Mouse (Mus musculus) T-helper 2 cell (primary cell): ENCODE data around the gene Mical2.

Source experiments
- in situ Hi-C: fragments of 300-600 bp; cut with MboI, MseI; formaldehyde crosslinking; loops from one replicate; pipeline ENCODE4 v1.15.1; 2025; ENCODE audit warnings: high pct_unique_total_duplicates

Gene Mical2

DNA sequence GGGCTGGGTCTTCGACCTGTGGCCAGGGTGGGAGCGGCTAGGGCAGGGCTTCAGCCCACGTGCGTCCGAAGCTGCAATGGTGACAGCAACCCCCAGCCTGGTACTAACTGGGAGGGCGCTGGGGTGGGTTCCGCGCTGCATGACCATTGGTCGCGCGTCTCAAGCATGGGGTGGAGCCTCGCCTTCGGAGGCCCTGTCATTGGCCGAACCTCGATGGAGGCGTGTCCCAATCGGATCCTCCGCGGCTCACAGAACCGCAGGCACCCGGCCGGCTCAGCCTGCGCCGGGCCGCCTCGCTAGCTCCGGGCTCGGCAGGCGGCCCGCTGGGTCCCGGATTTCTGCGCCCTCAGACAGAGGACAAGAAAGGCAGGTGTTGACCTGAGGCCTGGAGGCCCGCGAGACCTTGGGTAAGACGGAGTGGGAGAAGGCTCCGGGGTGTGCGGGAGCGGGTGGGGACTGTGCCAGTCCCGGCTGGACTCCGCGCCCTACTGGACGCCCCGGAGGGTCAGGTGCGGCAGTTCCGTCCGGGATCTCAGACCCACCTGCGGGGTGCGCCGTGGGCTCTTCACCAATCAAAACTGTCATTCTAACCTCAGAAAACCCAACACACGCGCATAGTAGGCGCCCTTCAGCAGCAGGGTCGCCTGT is at the start of gene Mical2:
Gene Mical2 (plus strand): TSS at position 242 of the 648 bp plus-strand sequence.
- in situ Hi-C loops, result no loop called here

DNA sequence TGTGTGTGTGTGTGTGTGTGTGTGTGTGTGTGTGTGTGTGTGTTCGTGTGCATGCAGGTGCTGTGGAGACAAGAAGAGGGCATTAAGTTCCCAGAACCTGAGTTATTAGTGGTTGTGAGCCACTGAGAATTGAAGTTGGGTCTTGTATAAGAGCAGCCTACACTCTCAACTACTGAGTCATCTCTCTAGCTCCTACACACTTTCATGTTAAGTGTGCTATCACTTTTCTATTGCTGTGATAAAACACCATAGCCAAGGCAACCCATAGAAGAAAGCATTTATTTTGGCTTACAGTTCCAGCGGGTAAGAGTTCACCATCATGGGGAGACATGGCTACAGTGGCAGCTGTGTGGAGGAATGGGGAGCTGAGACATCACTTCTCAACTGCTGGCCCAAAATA is 49.0 kb upstream of the Mical2 start:
- in situ Hi-C loops, result no loop called here

DNA sequence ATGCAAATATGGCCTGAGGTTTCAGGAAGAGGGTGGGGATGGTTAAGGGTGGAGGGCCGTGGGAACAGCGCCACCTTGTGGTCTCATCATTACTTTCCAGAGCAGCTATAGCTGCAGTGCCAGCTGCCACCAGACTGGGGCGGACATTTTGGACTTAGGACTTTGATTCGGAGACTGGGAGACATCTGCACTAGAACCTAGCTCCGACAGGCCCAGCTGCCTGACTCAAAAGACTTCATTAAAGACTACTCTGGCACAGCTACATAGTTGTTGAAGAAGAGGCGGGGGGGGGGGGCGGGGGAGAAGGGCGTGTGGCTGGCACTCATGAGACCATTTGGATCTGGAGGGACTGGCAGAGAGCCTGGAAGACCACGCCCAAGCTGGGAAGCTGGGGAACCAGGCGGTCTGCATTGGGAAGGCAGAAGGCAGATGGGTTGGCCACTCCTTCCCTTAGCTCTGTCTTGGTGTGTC is 45.4 kb upstream of the Mical2 start:
- in situ Hi-C loops, result loop anchor here (5.0 kb wide), 1 partner anchor 187 kb away; no protein-coding TSS in a partner anchor

- in situ Hi-C loops, result loop anchor here (5.0 kb wide), 1 partner anchor 184 kb away; no protein-coding TSS in a partner anchor
Measured at GRCm38 (mm10) chr7:112183258-112183841, 42.3 kb upstream of the Mical2 start.

DNA sequence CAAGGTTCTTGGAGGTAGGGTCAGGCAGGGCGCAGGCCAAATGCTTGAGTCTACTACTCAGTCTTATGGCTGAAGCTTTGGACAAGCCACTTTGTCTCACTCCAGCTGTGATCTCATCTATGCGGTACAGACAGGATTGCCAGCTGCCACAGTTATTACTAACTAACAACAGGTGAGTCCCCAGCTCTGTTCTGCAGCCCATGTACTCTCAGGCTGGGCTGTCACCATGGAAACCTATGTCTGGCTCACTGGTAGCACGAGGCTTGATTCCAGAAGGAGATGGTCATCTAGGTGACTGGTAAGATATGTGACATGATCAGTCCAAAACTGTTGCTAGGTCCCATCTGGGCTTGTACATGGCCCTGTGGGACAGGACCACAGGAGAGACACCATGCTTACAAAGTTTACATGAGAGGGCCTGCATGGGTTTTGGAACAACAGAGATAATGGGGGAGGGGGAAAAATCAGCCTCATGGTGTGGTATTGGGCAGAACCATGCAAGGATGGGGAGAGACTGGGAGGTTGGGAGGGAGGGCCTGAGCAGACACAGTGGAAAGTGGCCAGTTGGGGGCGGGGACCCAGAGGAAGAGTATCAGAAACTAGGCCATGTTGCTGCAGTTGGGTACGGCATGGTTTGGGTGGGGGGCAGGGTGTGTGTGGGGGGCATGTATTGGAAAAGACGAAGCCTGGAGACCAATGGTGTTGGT is 41.0 kb upstream of the Mical2 start:
- in situ Hi-C loops, result loop anchor here (5.0 kb wide), 1 partner anchor 183 kb away; no protein-coding TSS in a partner anchor

DNA sequence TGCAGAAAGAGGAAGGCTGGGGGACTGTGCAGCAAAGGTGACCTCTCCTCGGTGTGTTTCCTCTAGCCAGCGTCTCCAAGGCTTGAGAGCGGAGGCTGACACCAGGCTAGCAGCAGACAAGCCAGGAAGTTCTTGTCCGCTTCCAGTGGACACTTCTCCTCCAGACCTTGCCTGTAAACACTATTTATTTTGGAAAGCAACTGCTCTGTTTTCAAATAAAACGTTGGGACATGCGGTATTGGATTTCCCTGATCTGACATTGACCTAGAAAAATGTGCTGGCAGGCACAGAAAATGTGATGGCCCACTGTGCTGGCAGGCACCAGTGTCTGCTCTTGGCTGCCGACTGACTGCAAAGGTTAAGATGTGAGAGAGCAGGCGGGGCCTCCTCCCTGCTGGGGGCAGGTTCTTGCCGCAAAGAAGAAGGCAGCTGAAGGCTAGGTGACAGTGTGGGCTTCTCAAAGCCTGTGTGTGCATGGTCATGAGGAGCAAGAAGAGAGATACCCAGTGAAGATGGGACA is 40.4 kb upstream of the Mical2 start:
- in situ Hi-C loops, result no loop called here

DNA sequence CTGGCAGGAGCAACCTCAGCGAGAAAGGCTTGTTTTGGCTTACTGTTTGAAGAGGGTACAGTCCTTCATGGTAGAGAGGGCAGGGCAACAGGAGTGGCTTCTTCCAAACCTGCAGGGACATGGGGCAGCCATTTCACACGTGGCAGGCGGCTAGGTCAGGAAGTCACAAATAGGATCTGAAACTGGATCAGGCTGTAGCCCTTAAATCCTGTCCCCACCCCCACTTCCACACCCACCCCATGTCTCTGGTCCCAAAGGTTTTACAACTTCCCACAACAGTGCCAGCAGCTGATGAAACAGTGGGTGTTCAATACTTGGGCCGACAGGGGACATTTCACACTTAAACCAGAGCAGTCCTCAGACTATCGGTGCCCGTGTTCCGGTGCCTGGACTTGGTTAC is 38.8 kb upstream of the Mical2 start:
- in situ Hi-C loops, result no loop called here

DNA sequence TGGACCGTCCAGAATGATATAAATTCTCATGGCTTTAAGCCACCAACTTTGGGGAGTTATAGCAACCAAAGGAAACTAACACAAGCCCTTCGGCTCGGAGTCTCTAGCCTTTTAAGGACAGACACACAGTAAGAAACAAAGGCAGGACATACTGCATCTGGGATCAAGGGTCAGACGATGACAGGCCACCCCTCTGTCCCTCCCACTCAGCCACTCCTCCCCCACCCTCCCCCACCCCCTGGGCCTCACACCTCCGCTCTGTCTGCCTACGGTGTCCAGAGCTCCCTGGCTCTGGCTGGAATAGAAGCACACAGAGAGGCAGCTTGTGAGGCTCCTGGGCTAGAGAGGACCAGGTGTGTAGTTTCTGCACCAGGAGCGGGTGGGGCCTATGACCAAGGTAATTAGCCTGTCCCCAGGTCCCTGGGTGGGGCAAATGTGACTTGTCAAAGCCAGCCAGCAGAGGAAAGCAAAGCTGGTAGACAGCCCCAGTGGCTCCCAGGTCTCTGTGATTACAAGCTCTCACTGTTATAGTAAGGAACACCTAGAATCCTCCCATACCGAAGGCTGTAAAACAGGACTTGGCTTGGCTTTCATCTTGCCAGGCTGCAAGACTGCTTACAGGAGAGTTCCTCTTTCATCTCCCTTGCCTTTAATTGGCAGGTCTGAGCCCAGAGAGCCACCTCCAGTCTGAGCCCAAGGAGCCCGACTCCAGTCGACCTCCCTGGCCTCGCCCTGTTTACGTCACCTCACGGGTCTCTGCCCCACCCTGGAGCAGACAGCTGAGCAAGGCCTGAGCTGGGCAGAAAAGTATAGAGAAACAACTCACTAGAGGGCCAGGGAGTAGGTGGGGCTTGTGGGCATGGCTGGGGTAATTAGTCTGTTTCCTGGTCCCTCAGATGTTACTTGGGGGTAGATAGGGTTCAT is 37.9 kb upstream of the Mical2 start:
- in situ Hi-C loops, result no loop called here

GRCm38 (mm10) chr7:112192237-112192636 is 33.4 kb upstream of the Mical2 start:
- in situ Hi-C loops, result no loop called here

GRCm38 (mm10) chr7:112192778-112193177 is 32.9 kb upstream of the Mical2 start:
- in situ Hi-C loops, result no loop called here

DNA sequence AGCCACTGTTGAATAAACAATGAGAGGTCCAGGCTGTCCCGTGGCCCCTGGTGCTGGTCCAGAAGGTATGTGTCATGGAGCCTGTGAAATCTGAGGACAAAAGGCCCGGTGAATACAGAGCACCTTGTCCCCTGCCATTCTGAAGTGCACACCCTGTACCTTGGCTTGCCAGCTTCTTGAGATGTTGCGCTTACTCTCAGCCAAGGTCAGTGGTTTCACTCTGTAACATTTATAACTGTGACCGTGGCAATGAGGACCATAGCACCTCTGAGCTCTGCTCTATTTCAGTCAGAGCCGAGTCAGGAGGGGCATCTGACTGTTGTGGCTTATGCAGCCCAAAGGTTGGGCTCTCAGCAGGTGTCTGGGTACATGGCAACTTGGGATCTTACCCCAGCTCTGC is 31.4 kb upstream of the Mical2 start:
- in situ Hi-C loops, result no loop called here

- in situ Hi-C loops, result no loop called here
Measured at GRCm38 (mm10) chr7:112197461-112197860, 28.2 kb upstream of the Mical2 start.

- in situ Hi-C loops, result no loop called here
Measured at GRCm38 (mm10) chr7:112199343-112199742, 26.3 kb upstream of the Mical2 start.

DNA sequence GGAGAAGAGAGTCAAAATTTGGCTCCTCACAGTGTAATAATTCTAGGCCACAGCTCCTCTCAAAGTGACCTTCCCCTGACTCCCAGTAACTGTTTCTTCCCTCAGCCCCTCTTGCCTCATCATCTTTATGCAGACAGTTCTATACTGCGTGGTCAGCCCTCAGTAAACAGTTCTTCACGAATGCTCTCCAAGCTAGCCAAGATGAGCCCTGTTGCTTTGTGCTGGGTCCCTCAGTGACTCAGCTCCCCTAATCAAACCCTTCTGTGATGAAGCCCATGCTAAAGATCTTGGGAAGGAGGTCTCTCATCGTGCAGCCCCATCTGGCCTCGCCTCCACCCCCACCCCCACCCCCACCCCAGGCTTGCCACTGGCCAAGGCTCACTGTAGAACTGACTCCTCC is 24.9 kb upstream of the Mical2 start:
- in situ Hi-C loops, result no loop called here

GRCm38 (mm10) chr7:112202194-112202593 is 23.5 kb upstream of the Mical2 start:
- in situ Hi-C loops, result no loop called here

DNA sequence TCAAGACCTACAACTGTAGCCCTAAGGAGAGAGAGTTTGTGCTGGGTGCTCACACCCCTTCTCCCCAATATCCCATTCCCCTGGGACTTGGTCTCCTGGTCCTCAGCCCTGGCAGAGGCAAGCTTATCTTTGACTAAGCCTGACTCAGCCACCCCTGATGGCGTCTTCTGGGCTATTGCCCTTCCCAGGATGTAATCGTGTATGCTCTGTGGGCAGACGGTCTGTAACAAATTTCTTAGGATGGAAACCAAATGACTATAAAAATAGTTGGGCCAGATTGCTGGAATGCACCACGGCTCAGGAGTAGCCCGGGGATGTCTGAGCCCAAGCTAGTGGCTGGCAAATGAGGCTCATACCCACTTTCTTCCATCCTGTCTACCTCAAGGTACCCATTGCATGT is 22.8 kb upstream of the Mical2 start:
- in situ Hi-C loops, result no loop called here

DNA sequence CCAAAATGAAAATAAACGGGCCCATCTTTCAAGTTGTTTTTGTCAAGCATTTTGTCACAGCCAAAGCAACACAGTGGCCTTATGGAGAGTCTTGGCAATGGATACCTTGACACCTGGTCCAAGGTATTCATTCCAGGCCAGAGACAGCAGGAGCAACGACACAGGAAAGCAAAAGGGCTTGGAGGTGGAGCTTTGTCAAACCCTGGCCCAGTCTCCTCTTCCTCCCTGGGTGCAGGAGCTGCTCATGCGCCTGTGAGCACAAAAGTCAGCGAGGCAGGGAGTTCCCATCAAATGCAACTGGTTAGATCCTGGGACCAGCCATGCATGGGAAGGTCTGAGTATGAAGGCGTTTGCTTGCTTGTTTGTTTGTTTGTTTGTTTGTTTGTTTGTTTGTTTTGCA is 21.7 kb upstream of the Mical2 start:
- in situ Hi-C loops, result no loop called here

DNA sequence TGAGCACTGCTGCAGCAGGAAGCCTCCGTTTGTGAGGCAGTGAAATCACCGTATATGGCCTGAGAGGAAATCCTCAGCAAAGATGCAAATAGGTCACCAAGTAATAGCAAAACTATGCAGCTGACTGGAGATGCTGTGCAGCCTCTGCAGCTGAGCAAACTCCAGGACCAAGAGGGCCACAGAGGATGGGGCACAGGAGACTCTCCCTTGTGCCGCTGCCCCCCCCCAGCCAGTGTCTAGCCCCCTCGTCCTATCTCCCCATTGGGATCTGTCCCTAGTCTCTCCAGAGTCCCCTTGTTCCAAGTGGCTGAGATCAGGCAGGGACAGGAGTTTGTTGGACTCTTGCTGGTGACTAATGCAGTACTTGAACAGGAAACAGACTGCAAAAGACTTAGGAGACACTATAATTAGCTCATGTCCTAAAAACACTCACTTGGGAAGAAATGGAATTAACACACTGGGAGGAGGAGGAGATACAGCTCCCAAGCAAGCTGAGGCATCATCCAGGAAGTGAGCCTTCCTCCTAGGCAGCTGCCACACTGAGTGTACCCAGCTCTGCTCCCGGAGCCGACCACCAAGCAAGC is 21.2 kb upstream of the Mical2 start:
- in situ Hi-C loops, result no loop called here

- in situ Hi-C loops, result no loop called here
Measured at GRCm38 (mm10) chr7:112205513-112205912, 20.1 kb upstream of the Mical2 start.

DNA sequence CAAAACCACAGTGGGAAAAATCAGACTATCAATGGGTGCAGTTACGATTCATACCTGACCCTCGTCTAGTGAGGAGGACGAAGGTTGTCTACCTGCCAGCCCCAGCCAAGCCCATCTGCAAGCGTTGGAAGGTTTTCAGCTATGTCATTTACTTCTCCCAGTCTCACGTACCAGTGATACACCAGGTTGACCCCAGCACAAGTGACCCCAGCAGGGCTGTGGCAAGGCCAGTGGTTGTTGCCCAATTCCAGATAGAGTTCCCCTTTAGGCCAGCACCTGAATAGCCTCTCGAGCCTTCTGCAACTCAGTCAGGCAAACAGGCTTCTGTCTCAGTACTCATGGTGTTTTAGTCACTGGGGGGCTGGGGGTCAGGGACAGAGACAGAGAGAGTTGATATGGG is 17.9 kb upstream of the Mical2 start:
- in situ Hi-C loops, result no loop called here
